Mouse (Mus musculus) stomach, embryonic 16.5 days (tissue): ENCODE data around the gene Cnnm2. TPM values are rescaled to one million over a fixed set of nuclear protein-coding genes. Genes with fewer than 3 reads are reported as not detected.
"Not testable (repeated sequence)": the region's sequence is repeated elsewhere in the genome, so short reads cannot be mapped to it uniquely, and the experiment has no call there.

Experiments used
- ATAC-seq: fragments of 200-750 bp; cut with Nextera tagmentation; 2 replicates; pipeline ENCODE4 v1.8.0; 2017; ENCODE audit warnings: moderate number of reproducible peaks, moderate TSS enrichment; ENCODE audit not compliant: insufficient read depth, low FRiP score
- H3K27ac ChIP-seq: fragments of 300-500 bp; sonication (generic); 2 replicates; pipeline ENCODE4 v1.5.1; 2014; ENCODE audit warnings: low read length
- H3K27me3 ChIP-seq: fragments of 300-500 bp; sonication (generic); 2 replicates; pipeline ENCODE4 v1.6.1; 2014; ENCODE audit warnings: low read length, control low read depth, mixed read lengths; ENCODE audit not compliant: control insufficient read depth, insufficient read depth
- H3K36me3 ChIP-seq: fragments of 300-500 bp; sonication (generic); 2 replicates; pipeline ENCODE4 v1.6.1; 2014; ENCODE audit warnings: low read length; ENCODE audit not compliant: control insufficient read depth, insufficient read depth
- H3K4me1 ChIP-seq: fragments of 300-500 bp; sonication (generic); 2 replicates; pipeline ENCODE4 v1.6.1; 2014; ENCODE audit warnings: low read length, control low read depth, mixed read lengths; ENCODE audit not compliant: control insufficient read depth, insufficient read depth
- H3K4me2 ChIP-seq: fragments of 300-500 bp; sonication (generic); 2 replicates; pipeline ENCODE4 v1.6.1; 2014; ENCODE audit warnings: low read depth, low read length, mixed read lengths
- H3K4me3 ChIP-seq: fragments of 300-500 bp; sonication (generic); replicated peaks from 2 replicates; pipeline ENCODE4 v1.5.1; 2014; ENCODE audit warnings: mild to moderate bottlenecking, low read length
- H3K9ac ChIP-seq: fragments of 300-500 bp; sonication (generic); 2 replicates; pipeline ENCODE4 v1.6.1; 2014; ENCODE audit warnings: low read length
- H3K9me3 ChIP-seq: fragments of 300-500 bp; sonication (generic); replicated peaks from 2 replicates; pipeline ENCODE4 v1.6.1; 2016; ENCODE audit warnings: low read length, control low read depth; ENCODE audit not compliant: control insufficient read depth
- WGBS: fragments of 180-500 bp; shearing (Covaris S2); extraction: QIAGEN DNeasy Blood & Tissue Kit; methylation state at CpG from one replicate; pipeline ENCODE4 v1.1.7; 2014; 5-methylcytosine and 5-hydroxymethylcytosine counted together
- polyA plus RNA-seq: library from polyadenylated mRNA; unstranded; fragments of >200 nt; fragmentation: Nextera tagmentation; extraction: Ambion mirVana; gene quantifications from 2 replicates; pipeline ENCODE4 v1.2.1, GENCODE M21; 2015

Cnnm2 gene
- polyA plus RNA-seq, 1 experiment from 2014 or later = 1.5 TPM

- Histone ChIP-seq H3K27me3 (no peaks in the 10 kb centered on the region), H3K36me3 (no peaks in the 10 kb centered on the region), H3K27ac (no peak overlapping the region), H3K4me3 (no peak overlapping the region), H3K4me1 (no peaks in the 10 kb centered on the region), H3K9me3 (no peaks in the 10 kb centered on the region), H3K9ac (no peak overlapping the region), H3K4me2 (no peak overlapping the region)
- WGBS = 84% methylated on average over 5 of the region's 5 CpGs
- ATAC-seq = no peak
Measured at GRCm38 (mm10) chr19:46752235-46752634, 9.2 kb upstream of the Cnnm2 start.

GRCm38 (mm10) chr19:46755066-46755465, 6.3 kb upstream of the Cnnm2 start:
- H3K27me3 ChIP-seq = no peaks in the 10 kb centered on the region
- no peaks in the 10 kb centered on the region for H3K4me1 ChIP-seq
- no peak for ATAC-seq
- 50% methylated on average over 9 of the region's 9 CpGs for WGBS
- H3K27ac ChIP-seq = no peak overlapping the region
- no peak overlapping the region for H3K4me3 ChIP-seq
- no peak overlapping the region for H3K9ac ChIP-seq
- no peaks in the 10 kb centered on the region for H3K36me3 ChIP-seq
- no peaks in the 10 kb centered on the region for H3K9me3 ChIP-seq
- H3K4me2 ChIP-seq = no peak overlapping the region

GRCm38 (mm10) chr19:46756221-46756620, 5.2 kb upstream of the Cnnm2 start:
- Histone ChIP-seq H3K36me3 (no peaks in the 10 kb centered on the region), H3K9me3 (no peaks in the 10 kb centered on the region), H3K9ac (no peak overlapping the region), H3K4me1 (no peaks in the 10 kb centered on the region), H3K27ac (no peak overlapping the region), H3K4me3 (no peak overlapping the region), H3K4me2 (no peak overlapping the region), H3K27me3 (no peaks in the 10 kb centered on the region)
- ATAC-seq = no peak
- WGBS = 85% methylated on average over 4 of the region's 4 CpGs

GRCm38 (mm10) chr19:46759096-46759495, 2.3 kb upstream of the Cnnm2 start:
- Histone ChIP-seq H3K4me3 (no peak overlapping the region), H3K27me3 (0 out of 2 replicates have a peak, but pooled peaks cover 7% of the 10 kb centered on the region), H3K27ac (no peak overlapping the region), H3K4me2 (no peak overlapping the region), H3K4me1 (peaks cover 12% of the 10 kb centered on the region), H3K9ac (no peak overlapping the region), H3K9me3 (no peaks in the 10 kb centered on the region), H3K36me3 (no peaks in the 10 kb centered on the region)
- WGBS = 50% methylated on average over 8 of the region's 8 CpGs
- no peak for ATAC-seq

- H3K9ac ChIP-seq, H3K9me3 ChIP-seq, H3K4me3 ChIP-seq, ATAC-seq, H3K27ac ChIP-seq, H3K36me3 ChIP-seq, H3K27me3 ChIP-seq, H3K4me2 ChIP-seq: not testable (repeated sequence)
- 87% methylated on average over 10 of the region's 10 CpGs for WGBS
- peaks cover 12% of the 10 kb centered on the region for H3K4me1 ChIP-seq
Measured at GRCm38 (mm10) chr19:46759909-46760308, 1.5 kb upstream of the Cnnm2 start.

- Histone ChIP-seq H3K9ac (peak overlapping the region; percentile 54; the same call in 1 of the 2 replicates), H3K4me3 (peak overlapping the region; percentile 93), H3K36me3 (no peaks in the 10 kb centered on the region), H3K4me2 (peak overlapping the region; percentile 100), H3K27me3 (0 out of 2 replicates have a peak, but pooled peaks cover 7% of the 10 kb centered on the region), H3K27ac (peak overlapping the region; percentile 60), H3K4me1 (peaks cover 12% of the 10 kb centered on the region), H3K9me3 (no peaks in the 10 kb centered on the region)
- 18% methylated on average over 29 of the region's 29 CpGs for WGBS
- peak; percentile 65 for ATAC-seq
Measured at GRCm38 (mm10) chr19:46760375-46761160, 828 bp upstream of the Cnnm2 start.

- H3K9me3 ChIP-seq = no peaks in the 10 kb centered on the region
- no peaks in the 10 kb centered on the region for H3K36me3 ChIP-seq
- peak overlapping the region; percentile 67; the same call in 1 of the 2 replicates for H3K27ac ChIP-seq
- H3K4me1 ChIP-seq = peaks cover 12% of the 10 kb centered on the region
- WGBS = under 1% methylated on average over 36 of the region's 36 CpGs
- 0 out of 2 replicates have a peak, but pooled peaks cover 7% of the 10 kb centered on the region for H3K27me3 ChIP-seq
- H3K9ac ChIP-seq = peak overlapping the region; percentile 86
- peak overlapping the region; percentile 93 for H3K4me3 ChIP-seq
- H3K4me2 ChIP-seq = peak overlapping the region; percentile 91
- no peak for ATAC-seq
Measured at GRCm38 (mm10) chr19:46761971-46762290, 535 bp downstream of the Cnnm2 start.

- peak overlapping the region; percentile 86 for H3K9ac ChIP-seq
- peak overlapping the region; percentile 91 for H3K4me2 ChIP-seq
- H3K4me1 ChIP-seq = peaks cover 12% of the 10 kb centered on the region
- no peak overlapping the region for H3K27ac ChIP-seq
- H3K9me3 ChIP-seq = no peaks in the 10 kb centered on the region
- H3K27me3 ChIP-seq = 0 out of 2 replicates have a peak, but pooled peaks cover 7% of the 10 kb centered on the region
- no peak for ATAC-seq
- H3K36me3 ChIP-seq = no peaks in the 10 kb centered on the region
- 2% methylated on average over 50 of the region's 50 CpGs for whole genome bisulfite sequencing
- H3K4me3 ChIP-seq = peak overlapping the region; percentile 93
Measured at GRCm38 (mm10) chr19:46762291-46762991, 1.0 kb downstream of the Cnnm2 start.

GRCm38 (mm10) chr19:46762992-46763342, 1.6 kb downstream of the Cnnm2 start:
- Histone ChIP-seq H3K27ac (no peak overlapping the region), H3K36me3 (no peaks in the 10 kb centered on the region), H3K9ac (peak overlapping the region; percentile 86; the same call in 1 of the 2 replicates), H3K4me2 (peak overlapping the region; percentile 91), H3K4me1 (peaks cover 12% of the 10 kb centered on the region), H3K9me3 (no peaks in the 10 kb centered on the region), H3K4me3 (peak overlapping the region; percentile 93), H3K27me3 (0 out of 2 replicates have a peak, but pooled peaks cover 7% of the 10 kb centered on the region)
- WGBS = 5% methylated on average over 19 of the region's 19 CpGs
- no peak for ATAC-seq
